Mouse (Mus musculus) heart, postnatal 0 days (tissue): ENCODE measurements around the gene Rundc3a.

ENCODE experiments used
- CTCF ChIP-seq: IDR thresholded peaks from 2 replicates; pipeline ENCODE4 v1.5.1; 2016; ENCODE audit warnings: antibody characterized with exemption, control low read depth, low read depth
- EP300 ChIP-seq: IDR thresholded peaks from 2 replicates; pipeline ENCODE4 v1.6.1; 2016; ENCODE audit warnings: antibody characterized with exemption, low read depth

DNA sequence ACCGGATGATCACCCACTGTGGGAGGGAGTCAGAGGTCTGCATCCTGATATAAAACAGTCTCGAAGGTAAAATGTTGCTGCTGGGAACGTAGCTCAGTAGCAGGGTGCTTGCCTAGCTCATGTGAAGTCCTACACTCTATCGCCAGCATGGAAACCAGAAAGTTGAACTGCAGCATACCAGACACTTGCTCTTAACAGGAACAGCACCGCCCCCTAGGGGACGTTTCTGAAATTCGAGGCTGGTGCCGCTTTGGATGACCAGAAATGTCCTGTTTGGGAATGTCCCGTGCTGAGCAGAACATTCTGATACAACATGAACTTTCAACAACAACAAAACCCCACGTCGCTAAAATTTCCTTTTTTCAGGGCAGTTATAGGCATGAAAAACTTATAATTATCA is 18.5 kb downstream of the Rundc3a start:
- TF ChIP-seq CTCF (peak; percentile 88), EP300 (peak; percentile 42; the same call in 1 of the 2 replicates)
